Mouse (Mus musculus): Measurements from ENCODE around the gene Doc2b. TPM values are rescaled to one million over a fixed set of nuclear protein-coding genes. Genes with fewer than 3 reads are reported as not detected.

Gene Doc2b
- polyA plus RNA-seq, 1 experiment from 2014 or later = 0.06 TPM

GRCm38 (mm10) chr11:75744761-75745160 is 51.1 kb downstream of the Doc2b start:
- TF ChIP-seq CTCF (IDR thresholded peaks at IDR 0.05) = no peak
- no peak for TF ChIP-seq EP300 (IDR thresholded peaks at IDR 0.05)
- WGBS = 92% methylated on average over 3 of the region's 3 CpGs
- no peak for ATAC-seq

DNA sequence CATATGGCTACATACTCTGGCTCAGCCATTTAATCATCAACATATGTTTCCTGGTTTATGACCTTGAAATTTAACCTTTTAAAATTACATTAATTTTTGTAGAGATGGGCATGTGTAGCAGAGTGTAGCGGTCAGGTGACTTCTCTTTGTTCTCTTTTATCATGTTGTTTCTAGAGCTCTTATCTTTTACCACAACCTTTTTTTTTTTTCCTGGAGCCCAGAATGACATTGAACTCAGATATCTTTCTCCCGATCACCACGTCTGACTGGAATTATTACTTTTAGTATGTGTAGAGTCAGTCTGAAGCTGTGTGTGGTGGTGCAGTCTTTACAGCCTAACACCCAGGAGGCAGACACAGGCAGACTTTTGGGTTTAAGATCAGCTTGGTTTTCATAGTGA is 54.2 kb downstream of the Doc2b start:
- Histone ChIP-seq H3K27me3 (replicated peaks; ENCODE audit: insufficient read depth, low read length) (no peaks in the 10 kb centered on the region), H3K4me3 (ENCODE audit: low read depth, low read length) (no peak overlapping the region), H3K9ac (replicated peaks; ENCODE audit: low read depth) (no peak overlapping the region), H3K36me3 (ENCODE audit: insufficient read depth, low read length) (no peaks in the 10 kb centered on the region), H3K27ac (ENCODE audit: low read length) (no peak overlapping the region), H3K4me1 (ENCODE audit: insufficient read depth, low read depth, low read length) (peaks cover 20% of the 10 kb centered on the region; the same call in 1 of the 2 replicates), H3K9me3 (ENCODE audit: low read length) (no peaks in the 10 kb centered on the region), H3K4me2 (replicated peaks; ENCODE audit: low read depth, low read length) (no peak overlapping the region)
- no peak for DNase-seq (ENCODE audit: low spot score)
- WGBS = 51% methylated on average over 3 of the region's 3 CpGs
- ATAC-seq = no peak
- no peak for TF ChIP-seq CTCF (IDR thresholded peaks at IDR 0.05)
- no peak for TF ChIP-seq EP300 (IDR thresholded peaks at IDR 0.05)

More at GRCm38 (mm10) chr11:75744761-75745160, 51.1 kb downstream of the Doc2b start:
- no peaks in the 10 kb centered on the region for H3K36me3 ChIP-seq (ENCODE audit: insufficient read depth, low read length)
- no peak overlapping the region for H3K9ac ChIP-seq (replicated peaks; ENCODE audit: low read depth)
- no peak for DNase-seq (ENCODE audit: low spot score)
- no peak overlapping the region for H3K4me3 ChIP-seq (ENCODE audit: low read depth, low read length)
- no peak overlapping the region for H3K4me2 ChIP-seq (replicated peaks; ENCODE audit: low read depth, low read length)
- H3K27me3 ChIP-seq (replicated peaks; ENCODE audit: insufficient read depth, low read length) = no peaks in the 10 kb centered on the region
- H3K9me3 ChIP-seq (ENCODE audit: low read length) = no peaks in the 10 kb centered on the region
- H3K27ac ChIP-seq (ENCODE audit: low read length) = no peak overlapping the region
- H3K4me1 ChIP-seq (ENCODE audit: insufficient read depth, low read depth, low read length) = peaks cover 13% of the 10 kb centered on the region; the same call in 1 of the 2 replicates

- H3K4me1 ChIP-seq (ENCODE audit: insufficient read depth, low read depth, low read length) = peaks cover 28% of the 10 kb centered on the region; the same call in 1 of the 2 replicates
- no peaks in the 10 kb centered on the region for H3K36me3 ChIP-seq (ENCODE audit: insufficient read depth, low read length)
- peak; percentile 59 for DNase-seq (ENCODE audit: low spot score)
- H3K9me3 ChIP-seq (ENCODE audit: low read length) = no peaks in the 10 kb centered on the region
- H3K27ac ChIP-seq (ENCODE audit: low read length) = no peak overlapping the region
- 41% methylated on average over 3 of the region's 3 CpGs for WGBS
- no peak for ATAC-seq
- H3K9ac ChIP-seq (replicated peaks; ENCODE audit: low read depth) = no peak overlapping the region
- no peaks in the 10 kb centered on the region for H3K27me3 ChIP-seq (replicated peaks; ENCODE audit: insufficient read depth, low read length)
- TF ChIP-seq CTCF (IDR thresholded peaks at IDR 0.05) = no peak
- no peak for TF ChIP-seq EP300 (IDR thresholded peaks at IDR 0.05)
- no peak overlapping the region for H3K4me3 ChIP-seq (ENCODE audit: low read depth, low read length)
- no peak overlapping the region for H3K4me2 ChIP-seq (replicated peaks; ENCODE audit: low read depth, low read length)
Measured at GRCm38 (mm10) chr11:75740204-75740603, 55.6 kb downstream of the Doc2b start.

GRCm38 (mm10) chr11:75738477-75738821 is 57.4 kb downstream of the Doc2b start:
- ATAC-seq = no peak
- Histone ChIP-seq H3K27ac (ENCODE audit: low read length) (no peak overlapping the region), H3K4me3 (ENCODE audit: low read depth, low read length) (no peak overlapping the region), H3K9ac (replicated peaks; ENCODE audit: low read depth) (no peak overlapping the region), H3K4me1 (ENCODE audit: insufficient read depth, low read depth, low read length) (peaks cover 27% of the 10 kb centered on the region; the same call in 1 of the 2 replicates), H3K36me3 (ENCODE audit: insufficient read depth, low read length) (no peaks in the 10 kb centered on the region), H3K4me2 (replicated peaks; ENCODE audit: low read depth, low read length) (no peak overlapping the region), H3K9me3 (ENCODE audit: low read length) (no peaks in the 10 kb centered on the region), H3K27me3 (replicated peaks; ENCODE audit: insufficient read depth, low read length) (no peaks in the 10 kb centered on the region)
- 94% methylated on average over 7 of the region's 7 CpGs for WGBS
- TF ChIP-seq EP300 (IDR thresholded peaks at IDR 0.05) (no peak), CTCF (IDR thresholded peaks at IDR 0.05) (no peak)
- DNase-seq (ENCODE audit: low spot score) = no peak

- Histone ChIP-seq H3K27me3 (replicated peaks; ENCODE audit: insufficient read depth, low read length) (no peaks in the 10 kb centered on the region), H3K4me3 (ENCODE audit: low read depth, low read length) (no peak overlapping the region), H3K4me1 (ENCODE audit: insufficient read depth, low read depth, low read length) (peaks cover 25% of the 10 kb centered on the region; the same call in 1 of the 2 replicates), H3K4me2 (replicated peaks; ENCODE audit: low read depth, low read length) (no peak overlapping the region), H3K36me3 (ENCODE audit: insufficient read depth, low read length) (no peaks in the 10 kb centered on the region), H3K27ac (ENCODE audit: low read length) (peak overlapping the region; percentile 14; the same call in 1 of the 2 replicates), H3K9me3 (ENCODE audit: low read length) (no peaks in the 10 kb centered on the region), H3K9ac (replicated peaks; ENCODE audit: low read depth) (no peak overlapping the region)
- DNase-seq (ENCODE audit: low spot score) = no peak
- no peak for ATAC-seq
- TF ChIP-seq EP300 (IDR thresholded peaks at IDR 0.05) (no peak), CTCF (IDR thresholded peaks at IDR 0.05) (no peak)
- WGBS = 52% methylated on average over 2 of the region's 2 CpGs
Measured at GRCm38 (mm10) chr11:75737806-75738476, 57.9 kb downstream of the Doc2b start.

DNA sequence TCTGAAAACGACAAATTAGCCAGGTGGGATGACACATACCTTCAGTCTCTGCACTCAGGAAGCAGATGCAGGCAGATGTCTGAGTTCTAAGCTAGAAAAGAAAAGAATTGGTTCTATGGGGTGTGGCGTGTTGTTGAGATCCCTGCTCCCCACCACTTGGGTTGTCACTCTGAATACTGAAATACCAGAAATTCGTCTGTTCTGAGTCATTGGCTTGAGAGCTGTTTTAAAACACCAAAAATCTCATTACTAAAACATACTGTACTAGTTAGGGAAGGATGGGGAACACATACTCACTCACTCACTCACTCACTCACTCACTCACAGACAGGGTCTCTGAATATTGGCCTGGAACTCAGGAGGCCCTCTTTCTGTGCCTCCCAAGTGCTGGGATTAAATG is 58.9 kb downstream of the Doc2b start:
- TF ChIP-seq CTCF (IDR thresholded peaks at IDR 0.05) = no peak
- TF ChIP-seq EP300 (IDR thresholded peaks at IDR 0.05) = peak; percentile 92
- Histone ChIP-seq H3K4me1 (ENCODE audit: insufficient read depth, low read depth, low read length) (peaks cover 25% of the 10 kb centered on the region; the same call in 1 of the 2 replicates), H3K36me3 (ENCODE audit: insufficient read depth, low read length) (no peaks in the 10 kb centered on the region), H3K4me3 (ENCODE audit: low read depth, low read length) (no peak overlapping the region), H3K27me3 (replicated peaks; ENCODE audit: insufficient read depth, low read length) (no peaks in the 10 kb centered on the region), H3K4me2 (replicated peaks; ENCODE audit: low read depth, low read length) (no peak overlapping the region), H3K9me3 (ENCODE audit: low read length) (no peaks in the 10 kb centered on the region), H3K27ac (ENCODE audit: low read length) (peak overlapping the region; percentile 38; the same call in 1 of the 2 replicates), H3K9ac (replicated peaks; ENCODE audit: low read depth) (no peak overlapping the region)
- peak; percentile 8; the same call in 1 of the 2 replicates for ATAC-seq
- peak; percentile 64 for DNase-seq (ENCODE audit: low spot score)
- WGBS = 42% methylated on average over 3 of the region's 3 CpGs

Data from lung, postnatal 0 days (tissue).